Mouse (Mus musculus) kidney, postnatal 4 days (tissue): ENCODE measurements around the gene Slc1a7.

ENCODE experiments used
- DNase-seq, 2 experiments: peaks; one replicate each; pipeline ENCODE4 v3.0.0; 2021; ENCODE audit warnings: mixed read lengths in 2 of 2

The Slc1a7 gene

DNA sequence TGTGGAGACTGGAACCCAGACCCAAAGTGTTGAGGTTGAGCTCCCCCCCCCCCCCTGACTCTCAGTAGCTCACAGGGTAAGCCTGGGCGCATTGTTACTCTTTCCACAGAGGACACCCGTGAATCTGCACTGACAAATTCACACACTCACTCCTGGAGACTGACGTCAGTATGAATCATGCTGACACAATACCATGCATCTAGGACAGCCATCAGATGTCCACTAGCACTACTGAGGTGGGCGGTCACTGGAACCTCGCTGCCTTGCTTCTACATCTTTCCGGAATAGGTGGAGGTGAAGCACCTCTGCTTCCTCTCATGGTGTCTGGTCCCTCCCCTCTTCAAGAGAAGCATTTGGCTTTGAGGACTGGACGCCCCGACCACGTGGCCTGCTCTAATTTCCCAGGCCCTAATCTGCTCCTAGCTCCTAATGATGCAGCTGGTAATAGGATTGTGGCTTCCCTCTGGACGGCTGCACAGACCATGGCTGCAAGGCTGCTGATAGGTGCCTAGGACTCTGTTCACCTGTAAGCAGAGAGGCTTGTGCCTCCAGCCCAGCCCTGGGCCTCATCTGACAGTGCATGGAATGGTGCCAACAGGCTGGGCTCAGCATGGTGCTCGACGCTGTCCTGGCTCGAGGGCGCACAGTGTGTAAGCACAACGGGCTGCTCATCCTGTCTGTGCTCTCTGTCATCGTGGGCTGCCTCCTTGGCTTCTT is at the start of gene Slc1a7:
Gene Slc1a7 (plus strand): TSS at position 367 of the 717 bp plus-strand sequence.
- DNase-seq, result no peak

DNA sequence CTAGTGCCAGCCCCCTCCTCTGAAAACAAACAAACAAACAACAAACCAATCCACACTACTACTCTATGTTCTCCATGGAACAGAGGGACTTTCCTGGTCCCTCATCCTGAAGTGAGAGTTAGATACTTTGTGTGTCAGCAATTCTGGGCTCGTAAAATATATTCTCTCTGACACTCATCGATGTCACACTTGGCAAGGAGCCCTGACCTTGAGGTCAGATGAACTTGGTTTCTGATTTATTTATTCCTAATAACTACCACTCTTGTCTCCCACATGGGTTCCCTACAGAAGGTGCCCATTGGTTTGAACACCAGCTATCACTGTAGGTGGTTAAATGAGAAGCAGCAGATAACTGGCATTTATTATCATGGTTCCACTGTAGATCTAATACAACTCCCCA is 47.8 kb upstream of the Slc1a7 start:
- peak in 1 of 2 experiments; percentile 29 for DNase-seq

- peak; percentile 77 to 81 for DNase-seq
Observed at GRCm38 (mm10) chr4:107921152-107921695, 46.9 kb upstream of the Slc1a7 start.

- peak; percentile 19 to 24 for DNase-seq
Observed at GRCm38 (mm10) chr4:107921952-107922351, 46.2 kb upstream of the Slc1a7 start.

DNA sequence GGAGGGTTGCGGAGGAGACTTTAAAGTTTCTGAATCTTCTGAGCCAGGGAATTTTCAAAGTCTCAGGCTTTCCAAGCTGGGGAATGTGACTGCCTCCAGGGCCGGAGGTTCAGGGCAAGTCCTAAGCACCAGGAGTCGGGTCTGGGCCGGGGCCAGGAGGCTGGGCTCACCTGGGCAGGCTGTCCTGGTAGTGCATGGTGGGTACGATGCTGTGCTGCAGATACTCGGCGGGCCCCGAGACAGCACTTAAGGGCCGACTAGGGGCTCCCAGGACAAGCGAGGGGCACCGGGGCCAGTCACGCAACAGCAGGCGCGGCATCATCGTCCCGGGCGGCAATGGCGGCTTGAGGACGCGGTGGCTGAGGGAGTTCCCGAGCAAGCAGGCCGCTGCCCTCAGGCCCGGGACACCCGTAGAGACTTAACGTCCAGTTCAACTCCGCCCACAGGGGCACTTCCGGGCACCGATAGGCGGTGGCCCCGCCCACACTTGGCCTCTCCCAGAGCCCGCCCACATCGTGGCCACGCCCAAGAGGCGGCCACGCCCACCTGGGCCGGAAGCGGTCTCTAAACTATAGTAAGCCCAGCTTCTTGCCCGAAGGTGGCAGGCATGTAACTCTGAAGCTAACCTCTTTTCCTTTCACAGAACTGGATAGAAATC is 44.9 kb upstream of the Slc1a7 start, which contains the start of gene Cpt2:
Gene Cpt2 (minus strand): TSS at position 466 of the 658 bp plus-strand sequence.
- DNase-seq, result peak; percentile 97 to 98

DNA sequence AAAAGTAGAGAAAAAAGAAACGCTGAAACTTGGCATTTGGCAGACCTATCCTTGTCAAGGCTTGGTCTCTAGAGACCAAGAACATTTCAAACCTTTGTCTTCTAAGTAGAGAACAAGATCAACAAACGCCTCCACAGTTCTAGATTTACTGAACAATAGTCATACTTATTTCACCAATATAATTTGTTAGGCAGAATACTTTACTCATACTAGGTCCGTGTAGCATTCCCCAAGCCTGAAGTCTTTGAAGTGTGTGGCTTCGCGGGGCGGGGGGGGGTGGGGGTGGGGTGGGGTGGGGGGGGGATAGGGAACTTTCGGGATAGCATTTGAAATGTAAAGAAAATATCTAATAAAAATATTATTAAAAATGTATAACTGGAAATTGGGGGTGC is 44.3 kb upstream of the Slc1a7 start:
- no peak for DNase-seq

GRCm38 (mm10) chr4:107928269-107928668 is 39.9 kb upstream of the Slc1a7 start:
- DNase-seq, result no peak

DNA sequence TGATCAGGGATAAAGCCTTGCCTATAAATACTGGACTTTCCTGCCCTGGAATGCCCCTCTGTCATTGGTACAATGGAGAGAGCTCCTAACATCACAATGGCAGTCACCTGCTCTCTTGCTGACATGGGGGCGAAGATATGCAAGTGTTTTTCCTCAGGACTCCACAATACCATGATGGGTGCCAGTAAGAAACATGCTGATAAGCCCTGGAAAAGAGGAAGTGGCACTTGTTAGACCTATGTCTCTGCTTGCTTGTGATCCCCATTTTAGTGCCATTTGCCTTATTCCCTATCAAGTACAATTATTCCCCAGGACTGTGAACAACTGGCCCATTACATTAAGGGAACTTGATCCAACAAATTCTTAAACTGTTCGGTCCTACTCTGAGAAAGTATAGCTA is 39.4 kb upstream of the Slc1a7 start:
- no peak for DNase-seq

GRCm38 (mm10) chr4:107931453-107931852 is 36.7 kb upstream of the Slc1a7 start:
- no peak for DNase-seq

DNA sequence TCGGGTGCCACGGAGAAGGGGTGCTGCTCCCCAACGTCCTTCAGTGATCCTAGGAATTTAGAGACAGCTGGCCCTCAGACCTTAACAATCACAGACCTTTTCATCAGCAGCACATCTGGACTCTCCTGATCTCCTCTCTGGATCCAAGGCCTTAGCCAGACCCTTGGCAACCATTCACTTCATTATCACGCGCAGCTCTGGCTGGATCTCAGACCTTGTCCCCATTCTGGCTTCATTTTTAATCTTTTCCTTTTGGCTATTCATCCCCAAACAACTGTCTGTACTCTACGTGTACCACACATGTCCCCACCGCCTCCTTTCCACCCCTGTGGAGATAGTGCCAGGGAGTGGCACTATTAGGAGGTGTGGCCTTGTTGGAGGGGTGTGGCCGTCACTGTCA is 34.9 kb upstream of the Slc1a7 start:
- no peak for DNase-seq

GRCm38 (mm10) chr4:107935254-107935653 is 32.9 kb upstream of the Slc1a7 start:
- no peak for DNase-seq

DNA sequence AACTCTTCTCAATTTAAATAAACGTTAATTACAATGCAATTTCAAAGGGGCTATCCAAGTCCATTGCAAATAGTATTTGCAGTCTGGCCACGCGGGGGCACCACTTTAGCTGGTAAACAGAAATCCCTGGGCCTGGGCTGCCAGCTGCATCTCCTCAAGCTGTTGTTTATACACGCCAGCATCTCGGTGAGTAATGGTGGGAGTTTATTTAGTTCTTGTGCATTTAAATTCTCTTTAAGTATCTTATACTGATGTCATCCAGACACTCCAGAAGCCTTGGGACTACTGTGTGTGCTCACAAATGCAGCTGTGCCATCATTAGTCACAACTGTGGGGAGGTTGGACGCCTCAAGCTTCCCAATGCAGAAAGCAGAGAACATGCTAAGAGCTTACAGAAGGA is 30.8 kb upstream of the Slc1a7 start:
- peak; percentile 91 to 93 for DNase-seq

DNA sequence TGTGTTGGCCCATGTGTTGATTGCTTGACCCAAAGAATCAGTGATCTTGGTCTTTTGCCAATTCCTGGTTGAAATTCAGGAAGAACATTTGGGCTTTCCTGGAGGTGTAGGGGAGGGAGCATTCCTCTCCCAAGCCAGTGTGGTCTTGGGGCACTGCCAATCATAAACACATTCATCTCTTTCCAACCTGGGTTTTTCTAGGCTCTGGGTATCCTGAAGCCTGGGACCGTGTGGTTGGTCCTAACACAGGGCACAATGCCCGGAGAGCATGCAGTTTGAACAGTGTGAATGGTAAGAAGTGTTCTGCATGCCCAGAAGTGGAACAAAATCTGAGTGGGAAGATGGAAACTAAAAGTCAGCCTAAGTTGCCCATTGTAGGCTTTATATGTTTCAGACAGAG is 30.0 kb upstream of the Slc1a7 start:
- no peak for DNase-seq

DNA sequence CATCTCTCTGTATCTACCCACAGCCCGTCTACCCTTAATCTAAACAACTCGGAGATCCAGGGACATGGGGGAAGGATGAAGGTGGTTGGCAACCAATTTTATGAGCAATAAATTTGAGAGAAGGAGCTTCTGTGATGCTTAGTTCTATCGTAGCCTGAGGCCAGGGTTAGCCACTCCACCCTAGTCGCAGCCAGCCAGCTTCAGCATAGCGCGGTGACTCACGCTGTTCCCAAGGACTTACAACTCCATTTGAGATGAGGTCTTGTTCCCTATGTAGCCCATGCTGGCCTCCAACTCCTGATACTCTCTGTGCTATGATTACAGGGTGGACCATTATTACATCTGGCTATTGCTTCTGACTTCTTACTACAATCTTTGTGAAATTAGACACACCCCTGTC is 25.4 kb upstream of the Slc1a7 start:
- no peak for DNase-seq

GRCm38 (mm10) chr4:107944141-107944540 is 24.0 kb upstream of the Slc1a7 start:
- no peak for DNase-seq

DNA sequence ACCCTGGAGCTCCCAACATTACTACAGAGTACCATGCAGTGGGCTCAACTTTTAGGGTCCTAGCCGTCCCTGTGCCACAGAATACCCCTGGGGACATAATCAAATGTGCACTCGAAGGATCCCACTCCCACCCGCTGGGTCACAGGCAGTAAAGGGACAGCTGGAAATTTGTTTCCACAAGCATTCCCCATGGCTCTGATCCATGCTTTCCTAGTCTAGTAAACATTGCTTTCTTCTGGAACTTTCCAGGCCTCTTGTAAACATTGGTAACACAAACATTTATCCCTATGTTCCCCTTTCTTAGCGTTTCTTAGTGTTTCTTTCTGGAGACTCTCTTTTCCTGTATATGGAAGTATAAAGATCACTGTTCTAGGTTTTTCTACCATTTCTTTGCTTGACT is 18.2 kb upstream of the Slc1a7 start:
- no peak for DNase-seq

GRCm38 (mm10) chr4:107952845-107953244 is 15.3 kb upstream of the Slc1a7 start:
- DNase-seq, result peak in 1 of 2 experiments; percentile 25

- no peak for DNase-seq
Observed at GRCm38 (mm10) chr4:107955691-107956090, 12.4 kb upstream of the Slc1a7 start.

DNA sequence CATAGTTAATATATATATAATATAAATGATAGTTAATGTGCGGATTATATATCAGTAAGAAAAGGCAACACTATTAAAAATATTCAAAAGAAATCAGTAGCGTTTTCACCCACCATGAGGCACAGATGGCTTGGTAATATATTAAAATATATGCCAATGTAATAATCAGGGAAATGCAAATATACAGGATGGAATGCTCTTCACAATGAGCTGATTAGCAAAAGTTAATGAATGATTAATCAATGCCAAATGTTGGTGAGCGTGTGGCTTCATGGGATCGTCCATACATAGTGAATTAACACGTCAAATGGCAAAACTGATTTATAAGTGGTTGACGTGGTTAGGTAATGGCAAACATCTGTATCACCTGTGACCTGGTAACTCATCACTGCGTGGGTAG is 9.6 kb upstream of the Slc1a7 start:
- DNase-seq, result no peak

DNA sequence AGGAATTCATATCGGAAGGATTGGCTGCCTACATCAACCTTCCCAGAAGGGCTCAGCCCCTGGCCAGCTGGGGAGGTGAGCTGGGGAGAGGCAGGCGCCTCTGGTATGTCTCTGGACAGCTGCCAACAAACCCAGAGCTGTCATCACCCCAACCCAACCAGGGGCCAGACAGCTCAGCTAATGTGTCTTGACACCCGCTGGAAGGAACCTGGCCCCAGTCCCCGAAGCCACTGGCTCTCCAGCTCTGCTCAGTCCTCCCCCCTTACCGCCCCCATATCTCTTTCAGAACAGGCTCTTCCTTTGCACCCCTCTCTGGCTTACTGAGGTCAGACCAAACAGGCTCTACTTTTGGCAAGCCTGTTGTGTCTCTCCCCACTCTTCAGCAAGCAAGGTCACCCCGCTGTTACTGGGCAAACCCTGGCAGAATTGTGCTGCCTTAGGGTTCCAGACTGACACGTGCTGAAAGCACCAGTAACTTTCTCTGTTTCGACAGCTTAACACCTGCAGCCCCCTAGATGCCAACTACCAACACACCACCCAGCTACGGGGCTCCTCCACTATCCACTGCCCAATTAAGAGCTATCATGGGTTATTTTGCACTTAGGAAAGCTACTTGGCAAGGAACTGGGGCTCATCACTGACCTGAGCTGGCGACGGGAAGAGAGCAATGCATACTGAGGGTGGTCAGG is 5.9 kb upstream of the Slc1a7 start:
- peak; percentile 24 to 51 for DNase-seq

GRCm38 (mm10) chr4:107962792-107963191 is 5.3 kb upstream of the Slc1a7 start:
- no peak for DNase-seq

- DNase-seq, result no peak
Observed at GRCm38 (mm10) chr4:107966416-107967109, 1.6 kb upstream of the Slc1a7 start.

DNA sequence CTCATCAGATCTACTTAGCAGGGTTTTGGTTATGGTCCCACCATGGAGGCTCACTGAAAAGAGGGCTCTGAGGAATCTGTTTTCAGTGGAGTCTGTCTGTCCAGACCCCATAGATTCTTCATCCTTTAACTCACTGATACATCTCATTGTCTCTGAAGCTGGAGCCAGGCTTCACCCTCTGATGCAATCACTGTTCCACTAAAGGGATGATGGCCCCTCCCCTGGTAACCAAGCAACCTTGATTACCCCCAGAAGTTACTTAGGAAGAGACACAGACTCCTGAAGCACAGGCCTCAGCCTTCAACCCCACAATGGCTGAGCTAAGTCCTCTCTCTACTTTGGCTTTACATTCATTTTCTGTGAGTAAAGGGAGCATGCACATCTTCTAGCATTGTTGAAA is 1.6 kb downstream of the Slc1a7 start:
- DNase-seq, result no peak
